Mouse (Mus musculus) hindbrain, embryonic 11.5 days (tissue): ENCODE data around the gene Sptan1. TPM values are rescaled to one million over a fixed set of nuclear protein-coding genes. Genes with fewer than 3 reads are reported as not detected.

Source experiments
- ATAC-seq: fragments of 200-750 bp; cut with Nextera tagmentation; 2 replicates; pipeline ENCODE4 v1.8.0; 2017; ENCODE audit warnings: mild to moderate bottlenecking, moderate TSS enrichment, moderate library complexity; ENCODE audit not compliant: low FRiP score
- DNase-seq: peaks from one replicate; pipeline ENCODE4 v3.0.0-alpha.2; 2015; ENCODE audit warnings: low spot score
- H3K27ac ChIP-seq: fragments of 300-500 bp; sonication (generic); 2 replicates; pipeline ENCODE4 v1.5.1; 2014; ENCODE audit warnings: mild to moderate bottlenecking, low read depth, low read length
- H3K27me3 ChIP-seq: fragments of 300-500 bp; sonication (generic); 2 replicates; pipeline ENCODE4 v1.6.1; 2014; ENCODE audit warnings: mild to moderate bottlenecking, low read length, moderate library complexity, mixed read lengths; ENCODE audit not compliant: control insufficient read depth, insufficient read depth
- H3K36me3 ChIP-seq: fragments of 300-500 bp; sonication (generic); 2 replicates; pipeline ENCODE4 v1.6.1; 2014; ENCODE audit warnings: mild to moderate bottlenecking, low read length, moderate library complexity, mixed read lengths; ENCODE audit not compliant: control insufficient read depth, insufficient read depth
- H3K4me1 ChIP-seq: fragments of 300-500 bp; sonication (generic); replicated peaks from 2 replicates; pipeline ENCODE4 v1.6.1; 2014; ENCODE audit warnings: low read length, mixed read lengths; ENCODE audit not compliant: control insufficient read depth, insufficient read depth
- H3K4me2 ChIP-seq: fragments of 300-500 bp; sonication (generic); replicated peaks from 2 replicates; pipeline ENCODE4 v1.6.1; 2014; ENCODE audit warnings: mild to moderate bottlenecking, low read depth, low read length
- H3K4me3 ChIP-seq: fragments of 300-500 bp; sonication (generic); 2 replicates; pipeline ENCODE4 v1.5.1; 2014; ENCODE audit warnings: low read depth, low read length
- H3K9ac ChIP-seq: fragments of 300-500 bp; sonication (generic); 2 replicates; pipeline ENCODE4 v1.6.1; 2014; ENCODE audit warnings: low read depth, low read length
- H3K9me3 ChIP-seq: fragments of 300-500 bp; sonication (generic); 2 replicates; pipeline ENCODE4 v1.6.1; 2016; ENCODE audit warnings: low read length; ENCODE audit not compliant: control insufficient read depth
- WGBS: fragments of 180-500 bp; shearing (Covaris S2); extraction: QIAGEN DNeasy Blood & Tissue Kit; methylation state at CpG from one replicate; pipeline ENCODE4 v1.1.7; 2014; 5-methylcytosine and 5-hydroxymethylcytosine counted together
- polyA plus RNA-seq: library from polyadenylated mRNA; unstranded; fragments of >200 nt; fragmentation: Nextera tagmentation; extraction: Ambion mirVana; gene quantifications from 2 replicates; pipeline ENCODE4 v1.2.1, GENCODE M21; 2014

Gene Sptan1
- polyA plus RNA-seq, 1 experiment from 2014 or later = 192 TPM

DNA sequence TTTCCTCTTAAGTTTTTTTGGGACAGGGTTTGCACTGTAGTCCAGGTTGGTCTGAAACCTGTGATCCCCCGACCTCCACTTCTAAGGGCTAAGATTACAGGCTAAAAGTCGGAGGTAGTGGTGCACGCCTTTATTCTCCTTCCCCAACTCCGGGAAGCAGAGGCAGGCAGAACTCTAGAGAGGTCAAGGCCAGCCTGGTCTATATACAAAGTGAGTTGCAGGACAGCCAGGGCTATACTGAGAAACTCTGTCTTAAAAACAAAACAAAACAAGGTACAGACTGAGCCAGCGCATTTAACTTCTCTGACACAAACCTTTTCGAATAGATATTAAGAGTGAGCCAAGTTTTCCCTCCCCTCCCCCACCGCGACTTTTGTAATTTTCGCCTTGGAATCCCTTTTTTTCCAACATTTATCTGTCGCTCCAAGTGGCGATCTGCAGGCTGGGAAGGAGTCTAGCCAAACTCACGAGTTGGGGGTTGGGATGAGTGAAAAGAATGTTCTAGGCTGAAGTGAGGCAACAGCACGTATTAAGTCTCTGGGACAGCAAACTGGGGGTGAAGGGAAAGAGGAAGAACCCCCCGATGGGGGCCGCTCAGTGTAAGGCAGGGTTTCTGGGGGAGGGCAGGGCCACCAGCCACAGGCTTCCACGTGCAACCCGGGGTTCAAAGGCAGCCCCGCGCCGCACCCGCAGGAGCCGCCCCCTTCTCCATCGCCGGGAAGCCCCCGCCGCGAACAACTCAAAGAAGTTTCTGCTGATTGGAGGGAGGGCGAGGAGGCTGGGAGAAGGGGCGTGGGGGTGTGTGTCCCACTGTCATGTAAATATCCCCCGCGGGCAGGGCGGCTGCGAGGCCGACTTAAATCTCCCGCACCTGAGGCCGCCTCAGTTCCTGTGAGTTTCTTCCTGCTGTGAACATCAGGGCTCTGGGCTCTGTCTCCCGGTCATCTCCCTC lies 96.1 kb downstream of the Sptan1 start:
- Histone ChIP-seq H3K9ac (peak overlapping the region; percentile 72), H3K4me1 (peaks cover 2% of the 10 kb centered on the region; the same call in 1 of the 2 replicates), H3K4me2 (peak overlapping the region; percentile 73), H3K9me3 (no peaks in the 10 kb centered on the region), H3K27me3 (no peaks in the 10 kb centered on the region), H3K36me3 (no peaks in the 10 kb centered on the region), H3K27ac (peak overlapping the region; percentile 75), H3K4me3 (peak overlapping the region; percentile 52)
- 10% methylated on average over 31 of the region's 37 CpGs for WGBS
- DNase-seq (peak; percentile 77), ATAC-seq (peak; percentile 4; the same call in 1 of the 2 replicates)

DNA sequence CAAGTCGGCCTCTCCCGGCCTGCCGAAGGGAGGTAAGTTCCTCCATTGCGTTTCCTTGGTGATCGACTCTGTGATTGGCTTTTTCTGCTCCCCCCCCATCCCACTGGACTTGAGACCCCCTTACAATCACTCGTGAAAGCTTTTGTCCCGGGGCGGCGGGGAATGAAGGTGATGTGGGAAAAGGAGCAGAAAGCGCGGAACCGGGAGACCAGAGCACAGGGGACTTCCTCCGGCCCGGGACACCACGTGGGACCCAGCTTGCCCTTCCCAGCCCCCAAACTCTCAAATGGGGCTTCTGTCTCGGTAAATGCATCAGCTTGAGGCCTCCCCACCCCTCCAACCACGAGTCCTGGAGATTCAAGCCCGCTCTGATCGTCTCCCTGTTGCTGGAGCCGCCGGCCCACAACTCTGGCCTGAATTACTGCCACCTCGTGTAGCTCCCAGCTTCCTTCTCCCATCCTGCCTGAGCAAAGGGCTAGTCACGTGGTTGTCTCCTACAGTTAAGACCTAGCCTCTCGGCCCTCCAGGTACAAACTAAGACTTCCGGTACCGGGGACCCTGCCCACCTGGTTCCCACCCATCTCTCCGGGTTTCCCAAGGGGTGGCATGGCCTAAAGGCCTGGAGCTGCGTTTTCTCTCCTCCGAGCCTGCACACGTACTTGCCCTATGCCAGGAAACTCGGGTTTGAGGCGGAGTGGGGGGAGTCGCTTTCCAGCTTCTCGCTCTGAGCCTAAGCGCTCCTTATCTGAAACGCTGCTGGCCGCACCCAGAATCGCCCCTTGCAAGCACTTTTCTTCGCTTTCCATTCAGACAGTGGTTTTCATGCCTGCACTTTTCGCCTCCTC lies 97.1 kb downstream of the Sptan1 start:
- Histone ChIP-seq H3K4me1 (peaks cover 2% of the 10 kb centered on the region; the same call in 1 of the 2 replicates), H3K4me3 (peak overlapping the region; percentile 52), H3K9me3 (no peaks in the 10 kb centered on the region), H3K36me3 (no peaks in the 10 kb centered on the region), H3K4me2 (peak overlapping the region; percentile 73), H3K9ac (peak overlapping the region; percentile 72), H3K27me3 (no peaks in the 10 kb centered on the region), H3K27ac (peak overlapping the region; percentile 75)
- under 1% methylated on average over 40 of the region's 40 CpGs for WGBS
- ATAC-seq (no peak), DNase-seq (peak; percentile 78)

DNA sequence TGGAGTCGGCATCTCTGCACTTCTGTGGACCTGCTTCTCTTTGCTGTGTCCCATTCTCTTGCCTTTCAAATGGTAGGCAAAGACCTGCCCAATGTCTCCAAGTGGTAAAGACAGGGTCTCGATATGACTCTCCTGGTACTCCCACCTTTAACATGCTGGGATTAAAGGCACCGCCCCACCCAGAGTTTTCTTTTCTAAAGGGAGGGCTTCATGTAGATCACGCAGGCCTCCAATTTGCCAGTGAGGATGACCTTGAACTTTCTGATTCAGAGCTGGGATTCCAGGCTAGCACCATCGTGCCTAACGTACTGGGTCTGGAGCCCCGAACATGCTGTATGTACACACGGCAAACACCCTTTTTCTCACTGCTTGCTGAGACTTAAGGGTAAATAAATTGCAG lies 97.9 kb downstream of the Sptan1 start:
- no peaks in the 10 kb centered on the region for H3K27me3 ChIP-seq
- H3K9me3 ChIP-seq = no peaks in the 10 kb centered on the region
- 0 out of 2 replicates have a peak, but pooled peaks cover 2% of the 10 kb centered on the region for H3K36me3 ChIP-seq
- 7% methylated on average over 8 of the region's 8 CpGs for WGBS
- peak overlapping the region; percentile 72 for H3K9ac ChIP-seq
- H3K27ac ChIP-seq = peak overlapping the region; percentile 75
- H3K4me3 ChIP-seq = peak overlapping the region; percentile 52
- no peak for ATAC-seq
- no peak for DNase-seq
- peak overlapping the region; percentile 73 for H3K4me2 ChIP-seq
- peaks cover 2% of the 10 kb centered on the region; the same call in 1 of the 2 replicates for H3K4me1 ChIP-seq

DNA sequence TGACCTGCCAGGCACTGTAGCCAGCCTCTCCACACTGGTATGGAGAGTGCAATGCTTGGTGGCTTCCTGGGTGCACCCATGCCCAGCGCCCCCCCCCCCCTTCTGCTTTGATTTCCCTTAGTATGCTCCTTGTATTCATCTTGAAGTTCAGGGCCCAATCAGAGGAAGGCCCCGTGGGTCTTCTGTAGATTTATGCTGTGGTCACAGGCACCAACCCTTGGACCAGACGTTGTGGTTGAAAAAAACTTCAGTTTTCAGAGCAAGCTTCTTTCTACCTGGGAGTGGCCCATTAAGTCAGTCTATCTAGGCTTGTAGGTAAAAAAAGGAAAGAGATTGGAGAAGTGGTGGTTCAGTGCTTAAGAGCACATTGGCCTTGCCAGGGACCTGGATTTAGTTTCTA lies 98.4 kb downstream of the Sptan1 start:
- peak overlapping the region; percentile 52 for H3K4me3 ChIP-seq
- DNase-seq = no peak
- H3K4me1 ChIP-seq = peaks cover 2% of the 10 kb centered on the region; the same call in 1 of the 2 replicates
- H3K27me3 ChIP-seq = no peaks in the 10 kb centered on the region
- H3K4me2 ChIP-seq = peak overlapping the region; percentile 73
- H3K9ac ChIP-seq = peak overlapping the region; percentile 72
- H3K36me3 ChIP-seq = 0 out of 2 replicates have a peak, but pooled peaks cover 3% of the 10 kb centered on the region
- ATAC-seq = no peak
- no peak overlapping the region for H3K27ac ChIP-seq
- WGBS = 9% methylated on average over 3 of the region's 3 CpGs
- H3K9me3 ChIP-seq = no peaks in the 10 kb centered on the region

DNA sequence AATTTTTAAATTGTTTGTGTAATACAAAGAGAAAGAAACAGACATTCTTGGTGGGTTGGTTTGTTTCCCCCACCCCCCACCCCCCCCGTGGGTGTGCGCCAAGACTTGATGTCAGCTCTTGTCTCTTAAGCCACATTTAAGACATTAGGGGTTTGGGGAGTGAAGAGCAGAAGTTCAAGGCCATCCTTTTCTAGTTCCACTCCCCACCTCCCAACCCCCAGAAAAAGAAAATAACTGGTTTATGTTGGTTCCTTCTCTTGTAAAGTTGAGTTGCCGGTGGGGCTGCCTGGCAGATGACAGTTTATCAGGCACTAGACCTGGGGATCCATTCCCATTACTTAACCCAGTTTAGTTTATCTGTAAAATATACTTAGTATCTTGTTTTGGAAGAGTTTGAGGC lies 98.9 kb downstream of the Sptan1 start:
- no peak overlapping the region for H3K4me3 ChIP-seq

DNA sequence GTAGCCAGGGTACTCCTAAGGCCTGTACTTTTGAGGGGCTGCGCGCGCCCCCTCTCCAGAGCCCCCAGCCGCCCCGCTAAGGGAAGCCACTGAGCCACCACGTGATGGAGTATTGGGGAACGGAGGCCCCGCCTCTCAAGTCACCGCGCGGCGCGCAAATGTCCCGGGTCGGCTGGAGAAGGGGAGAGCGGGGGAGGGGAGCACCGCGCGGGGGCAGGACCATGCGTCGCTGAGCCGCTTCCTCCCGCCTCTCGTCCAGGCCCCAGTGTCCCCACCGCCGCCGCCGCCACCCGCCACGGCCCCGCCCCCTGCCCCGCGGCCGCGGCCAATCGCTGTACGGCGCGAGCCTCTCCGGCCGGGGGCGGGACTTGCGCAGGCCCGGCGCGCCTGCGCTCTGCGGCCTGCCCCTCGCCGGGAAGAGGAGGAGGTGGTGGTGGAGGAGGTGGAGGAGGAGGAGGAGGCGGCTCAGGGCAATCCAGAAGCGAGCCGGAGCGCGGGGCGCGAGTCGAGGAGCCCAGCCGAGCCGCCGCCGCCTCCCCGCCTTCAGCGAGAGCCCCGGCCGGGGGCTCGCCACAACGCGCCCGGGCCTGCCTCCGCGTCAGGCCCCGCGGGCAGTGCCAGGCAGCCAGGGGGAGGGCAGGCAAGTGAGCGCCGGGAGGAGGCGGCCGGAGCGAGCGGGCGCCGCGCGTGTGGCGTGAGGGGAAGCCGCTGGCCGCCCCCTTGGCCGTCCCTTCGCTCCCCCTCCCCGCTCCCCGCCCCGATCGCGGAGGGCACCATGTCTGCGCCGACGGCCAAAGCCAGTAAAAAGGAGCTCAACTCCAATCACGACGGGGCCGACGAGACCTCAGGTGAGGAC lies 100.9 kb downstream of the Sptan1 start:
- 0% methylated on average over 49 of the region's 101 CpGs for WGBS
- DNase-seq (peak; percentile 97), ATAC-seq (peak; percentile 93)
- Histone ChIP-seq H3K27me3 (no peaks in the 10 kb centered on the region), H3K9ac (peak overlapping the region; percentile 100), H3K27ac (peak overlapping the region; percentile 97), H3K4me1 (peaks cover 2% of the 10 kb centered on the region; the same call in 1 of the 2 replicates), H3K4me3 (peak overlapping the region; percentile 100), H3K36me3 (peaks cover 8% of the 10 kb centered on the region; the same call in 1 of the 2 replicates), H3K4me2 (peak overlapping the region; percentile 52), H3K9me3 (no peaks in the 10 kb centered on the region)

More for the DNA sequence above, 98.9 kb downstream of the Sptan1 start:
- Histone ChIP-seq H3K27me3 (no peaks in the 10 kb centered on the region), H3K4me1 (peaks cover 2% of the 10 kb centered on the region; the same call in 1 of the 2 replicates), H3K9ac (no peak overlapping the region), H3K27ac (no peak overlapping the region), H3K4me2 (no peak overlapping the region), H3K36me3 (peaks cover 5% of the 10 kb centered on the region; the same call in 1 of the 2 replicates), H3K9me3 (no peaks in the 10 kb centered on the region)
- WGBS = 46% methylated on average over 3 of the region's 3 CpGs
- ATAC-seq (no peak), DNase-seq (no peak)

DNA sequence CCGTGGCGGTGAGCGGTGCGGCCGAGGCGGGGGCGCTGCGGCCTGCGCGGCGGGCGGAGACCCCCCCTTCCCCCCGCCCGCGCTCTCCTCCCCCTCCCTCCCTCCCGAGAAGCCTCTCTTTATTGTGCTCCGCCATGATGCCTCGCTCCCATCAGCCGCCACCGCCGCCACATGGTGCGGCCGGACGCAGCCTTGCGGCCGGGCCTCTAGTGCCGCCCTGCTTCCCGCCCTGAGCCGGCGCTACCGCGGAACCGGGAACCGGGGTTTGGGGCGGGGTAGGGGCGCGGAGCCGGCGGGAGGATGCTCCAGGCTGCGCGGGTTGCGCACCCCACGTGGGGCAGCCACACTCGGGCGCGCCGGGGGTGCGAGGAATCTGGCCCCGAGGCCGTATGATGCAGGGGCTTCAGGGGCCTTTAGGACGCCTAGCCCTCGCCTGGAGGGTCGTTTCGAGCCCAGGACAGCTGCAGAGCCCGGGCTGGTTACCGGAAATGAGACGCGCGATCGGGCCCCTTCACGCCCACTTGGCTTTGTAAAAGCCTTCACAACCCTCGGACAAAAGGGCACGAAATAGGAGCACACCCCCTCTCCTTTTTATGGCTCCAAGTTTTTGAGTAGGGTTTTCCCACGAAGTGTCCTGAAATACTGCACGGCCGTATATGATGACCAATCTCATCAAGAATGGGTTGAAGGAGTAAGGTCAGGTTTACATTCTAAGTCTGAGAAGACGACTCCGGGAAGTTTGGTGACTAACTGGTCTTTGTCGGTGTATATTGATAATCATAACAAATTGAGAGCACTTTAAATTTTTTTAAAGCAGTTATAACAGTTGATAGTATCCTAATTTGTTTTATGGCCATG lies 101.9 kb downstream of the Sptan1 start:
- Histone ChIP-seq H3K4me3 (peak overlapping the region; percentile 100), H3K4me1 (peaks cover 2% of the 10 kb centered on the region; the same call in 1 of the 2 replicates), H3K9ac (peak overlapping the region; percentile 100), H3K4me2 (peak overlapping the region; percentile 71), H3K27ac (peak overlapping the region; percentile 97), H3K36me3 (peaks cover 8% of the 10 kb centered on the region; the same call in 1 of the 2 replicates), H3K27me3 (no peaks in the 10 kb centered on the region), H3K9me3 (no peaks in the 10 kb centered on the region)
- peak; percentile 65 for DNase-seq
- under 1% methylated on average over 53 of the region's 69 CpGs for WGBS
- peak; percentile 31 for ATAC-seq
